Mouse (Mus musculus) left cerebral cortex, postnatal 14 days (tissue): ENCODE results near the gene C2cd4a. TPM values are rescaled to one million over a fixed set of nuclear protein-coding genes. Genes with fewer than 3 reads are reported as not detected.

Experiments
- DNase-seq, 2 experiments: peaks; one replicate each; pipeline ENCODE4 v3.0.0; 2021 to 2022; ENCODE audit warnings: low spot score in 2 of 2, mixed read lengths in 1 of 2
- intact Hi-C: fragments of 180-260 bp; cut with DNase I; formaldehyde crosslinking; loops from one replicate; pipeline ENCODE4 v1.15.1; 2025
- long read RNA-seq, 2 experiments: library from polyadenylated mRNA; stranded (forward); transcript quantifications; one replicate each; pipeline ENCODE4 v2.0.0; 2021
- total RNA-seq, 2 experiments: library from RNA; stranded (reverse); gene quantifications; 2 replicates each; pipeline ENCODE4 v1.2.3; 2021

C2cd4a gene
- under 1 TPM in 1 of 2 experiments, not detected in 1; 0.59 TPM for total RNA-seq
- long read RNA-seq, experiment 1, partial matches to known transcripts: 0 of 1 reads
- long read RNA-seq, experiment 1, other reads (novel, unspliced or antisense): 1 of 1 reads
- long read RNA-seq, experiment 2: 0 reads

DNA sequence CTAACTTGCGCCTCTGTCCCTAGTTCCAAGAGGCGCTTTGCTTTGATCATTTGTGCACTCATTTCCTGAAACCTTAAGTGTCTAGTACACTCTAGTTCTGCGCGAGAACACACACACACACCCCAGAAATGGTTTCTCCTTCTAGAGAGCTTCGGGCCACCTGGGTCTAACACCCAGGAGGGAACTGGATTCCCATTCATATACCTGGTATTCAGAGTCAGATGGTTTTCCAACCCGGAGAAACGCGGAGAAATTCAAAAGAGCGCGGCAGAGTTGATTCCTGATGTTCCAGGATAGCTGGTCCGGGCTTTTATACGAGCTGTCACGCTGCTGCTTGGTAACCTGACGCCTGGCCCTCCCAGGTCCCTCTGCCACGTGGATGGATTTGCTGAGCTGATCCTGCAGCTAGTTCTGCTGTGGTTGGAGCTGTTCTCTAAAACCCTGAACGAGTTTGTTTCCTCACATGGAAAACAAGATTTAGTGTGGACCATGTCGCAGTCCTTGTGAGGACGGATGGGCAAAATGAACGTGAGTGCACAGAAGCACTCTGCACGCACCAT is at the start of gene C2cd4a:
Gene C2cd4a, minus strand, starts transcription at position 285 of the 560 bp plus-strand sequence.
- no peak for DNase-seq
- intact Hi-C loops: no loop called here

DNA sequence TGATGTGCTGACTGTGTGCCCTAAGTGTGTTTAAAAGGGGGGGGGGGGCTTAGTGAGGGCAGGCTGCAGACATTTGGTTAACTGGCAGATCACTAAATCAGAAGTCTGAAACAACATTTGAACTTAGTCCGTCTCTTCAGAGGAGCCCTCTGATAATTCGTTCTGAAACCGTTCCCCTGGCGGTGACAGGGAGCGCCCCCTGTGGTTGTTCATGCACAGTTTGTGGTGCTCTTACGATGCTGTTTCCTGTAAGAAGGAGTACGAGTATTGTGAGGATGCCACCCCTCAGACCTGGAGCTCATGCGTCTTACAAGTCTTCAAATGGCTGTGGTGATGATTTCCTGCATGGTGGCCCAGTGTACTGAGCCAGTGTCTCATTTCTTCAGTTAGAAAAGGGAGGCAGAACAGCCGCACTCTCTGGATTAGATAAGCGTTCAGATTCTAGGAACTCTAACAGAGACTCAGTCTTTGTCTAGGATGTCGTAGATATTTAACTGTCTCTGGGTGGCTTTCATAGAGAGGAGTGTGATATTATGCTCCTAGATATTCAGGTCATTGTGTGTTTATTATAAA is 46.2 kb upstream of the C2cd4a start:
- intact Hi-C loops: loop anchor here (5.0 kb wide), 1 partner anchor 51 kb away; no protein-coding TSS in a partner anchor
- DNase-seq: no peak

DNA sequence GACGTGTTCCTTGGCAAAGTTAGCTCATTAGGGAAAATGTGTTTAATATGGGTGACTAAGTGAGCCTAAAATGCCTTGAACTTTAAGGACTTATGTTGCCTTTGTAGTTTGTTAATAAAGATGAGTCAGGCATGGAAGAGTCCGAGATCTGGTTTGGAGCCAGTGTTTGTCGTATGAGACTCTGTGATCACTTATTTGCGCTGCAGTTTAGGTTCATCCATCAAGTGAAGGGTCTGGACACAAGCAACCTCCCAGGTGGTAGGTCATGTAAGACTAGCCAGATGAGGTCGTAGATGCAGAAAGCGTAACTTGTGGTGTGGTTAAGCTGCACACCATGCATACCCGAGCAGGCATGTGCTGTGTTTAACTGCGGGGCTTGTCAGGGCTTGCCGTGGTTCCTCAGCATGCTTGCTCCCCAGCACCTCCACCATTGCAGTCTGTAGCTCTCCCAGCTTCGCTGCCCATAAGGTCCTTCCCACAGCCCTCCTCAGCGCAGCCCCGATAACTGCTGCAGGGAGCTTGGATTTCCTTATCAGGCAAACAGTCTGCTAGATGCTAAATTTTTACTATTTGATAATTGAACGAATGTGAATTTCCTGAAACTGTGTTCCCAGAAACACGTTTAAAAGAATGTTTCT is 45.1 kb upstream of the C2cd4a start:
- DNase-seq: no peak
- intact Hi-C loops: loop anchor here (5.0 kb wide), 1 partner anchor 50 kb away; no protein-coding TSS in a partner anchor

DNA sequence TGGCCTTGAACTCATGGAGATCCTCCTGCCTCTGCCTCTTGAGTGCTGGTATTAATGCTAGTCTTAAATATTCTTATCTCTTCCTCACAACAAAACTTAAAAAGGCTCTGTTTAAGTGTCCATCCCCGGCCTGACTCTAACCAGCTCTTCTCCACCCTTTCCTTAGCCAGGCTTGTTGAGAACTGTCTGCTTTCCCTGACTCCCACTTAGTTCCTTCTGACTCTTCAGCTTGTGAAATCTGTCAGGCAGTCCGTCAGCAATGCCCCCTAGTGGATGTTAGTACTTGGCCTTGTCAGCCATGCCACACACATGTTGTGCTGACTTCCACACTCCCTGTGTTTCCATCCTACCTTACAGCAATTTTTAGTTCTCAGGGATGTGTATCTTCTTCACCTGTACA is 43.2 kb upstream of the C2cd4a start:
- intact Hi-C loops: loop anchor here (5.0 kb wide), 1 partner anchor 48 kb away; no protein-coding TSS in a partner anchor
- DNase-seq: peak; percentile 25 to 31

DNA sequence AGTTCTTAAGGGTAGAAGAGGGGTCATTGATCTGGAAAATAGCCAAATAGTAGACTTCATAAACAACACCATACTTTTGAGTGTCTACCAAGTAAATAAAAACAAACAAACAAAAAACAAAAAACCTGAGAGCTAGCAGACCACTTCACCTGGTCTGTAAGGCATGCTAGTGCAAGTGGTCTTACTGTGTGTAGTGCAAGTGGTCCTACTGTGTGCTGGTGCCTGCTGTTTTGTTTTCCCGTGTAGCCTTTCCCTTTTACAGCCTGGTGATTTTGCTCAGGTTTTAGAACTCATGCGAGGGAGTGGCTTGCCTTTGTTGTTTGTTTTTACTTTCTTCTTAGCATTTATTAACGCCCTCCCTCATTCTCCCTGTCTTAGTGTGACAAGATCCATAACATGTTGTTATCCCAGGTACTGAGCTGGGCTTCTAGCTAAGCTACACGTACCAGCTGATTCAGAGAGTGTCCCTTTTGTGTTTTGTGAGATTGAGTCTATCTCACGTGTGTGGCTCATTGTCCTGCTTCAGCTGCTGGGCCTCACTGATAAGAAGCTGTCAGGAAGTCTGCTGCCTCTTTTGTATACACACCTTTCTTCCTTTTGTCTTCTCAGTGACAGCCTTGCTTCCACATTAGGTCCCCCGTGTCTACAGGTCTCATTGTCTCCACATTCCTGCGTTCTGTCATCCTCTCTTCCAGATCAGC is 42.5 kb upstream of the C2cd4a start:
- DNase-seq: no peak
- intact Hi-C loops: loop anchor here (5.0 kb wide), 1 partner anchor 47 kb away; no protein-coding TSS in a partner anchor

DNA sequence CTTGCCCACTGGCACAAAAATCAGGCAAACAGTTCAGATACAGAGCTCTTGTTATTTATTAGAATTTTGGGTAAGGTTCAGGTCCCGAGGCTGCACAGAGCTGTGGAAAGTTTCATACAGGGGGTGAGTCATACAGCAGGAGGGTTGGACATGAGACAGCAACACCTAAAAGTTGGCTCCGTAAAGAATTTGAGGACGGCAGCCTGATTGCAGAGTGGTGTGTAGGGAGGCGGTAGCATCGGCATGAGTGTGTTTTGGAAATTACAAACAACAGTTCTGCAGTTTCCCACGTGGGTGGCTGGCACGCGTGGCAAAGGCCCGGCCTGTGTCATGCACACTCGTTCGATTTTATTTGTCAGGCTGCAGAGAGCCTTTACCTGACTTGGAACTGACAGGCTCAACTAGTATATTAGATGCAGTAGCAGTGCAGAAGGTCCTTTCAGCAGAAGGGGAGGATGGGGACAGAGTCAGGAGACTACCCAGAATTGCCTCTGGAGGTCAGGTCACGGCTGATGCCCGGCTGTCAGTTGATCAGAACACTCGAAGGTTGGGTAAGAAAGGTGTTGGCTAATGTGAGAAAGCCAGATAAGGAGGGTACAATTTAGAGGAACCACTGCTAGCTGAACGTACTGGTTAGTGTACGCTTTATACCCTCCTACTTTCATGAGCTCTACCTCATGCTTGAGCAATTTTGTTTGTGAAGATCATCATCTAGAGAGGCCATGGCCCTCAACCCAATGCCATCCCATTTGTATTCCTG is 37.7 kb upstream of the C2cd4a start:
- peak; percentile 28 to 33 for DNase-seq
- intact Hi-C loops: no loop called here

DNA sequence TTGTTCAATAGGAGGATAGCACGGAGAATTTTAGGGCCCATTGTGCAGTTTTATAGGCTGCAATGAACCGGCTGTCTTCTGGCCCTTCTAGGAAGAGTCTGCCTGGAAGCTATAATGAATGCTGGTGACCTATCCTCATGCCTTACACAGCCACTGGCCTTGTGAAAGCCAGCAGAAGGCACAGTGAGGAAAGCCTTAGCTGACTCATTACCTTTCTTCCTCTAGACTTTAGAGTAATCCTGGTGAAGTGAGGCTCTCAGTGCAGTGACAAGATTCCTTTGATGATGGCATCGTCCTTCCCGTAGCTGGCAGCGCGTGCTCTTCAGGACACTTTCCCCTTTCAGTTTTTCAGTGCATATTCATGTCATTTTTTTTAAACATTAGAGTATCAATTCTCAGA is 35.3 kb upstream of the C2cd4a start:
- intact Hi-C loops: no loop called here
- no peak for DNase-seq

DNA sequence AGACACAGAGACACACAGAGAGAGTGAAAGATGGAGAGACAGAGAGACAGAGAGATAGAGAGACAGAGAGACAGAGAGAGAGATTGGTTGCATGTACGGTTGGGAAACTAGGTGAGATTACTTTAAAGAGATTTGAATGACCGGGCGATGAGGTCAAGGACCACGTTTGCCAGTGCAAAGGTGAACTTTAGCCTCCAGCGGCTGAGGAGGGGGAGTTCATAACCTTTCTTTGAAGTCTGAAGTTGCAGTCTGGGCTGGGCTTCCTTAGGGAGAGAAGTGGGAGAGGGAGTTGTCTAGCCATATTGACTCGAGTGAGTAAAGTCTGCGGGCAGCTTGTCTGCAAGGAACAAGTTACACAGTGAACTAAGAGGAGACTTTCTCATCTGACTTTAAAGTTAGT is 33.3 kb upstream of the C2cd4a start:
- intact Hi-C loops: no loop called here
- no peak for DNase-seq

DNA sequence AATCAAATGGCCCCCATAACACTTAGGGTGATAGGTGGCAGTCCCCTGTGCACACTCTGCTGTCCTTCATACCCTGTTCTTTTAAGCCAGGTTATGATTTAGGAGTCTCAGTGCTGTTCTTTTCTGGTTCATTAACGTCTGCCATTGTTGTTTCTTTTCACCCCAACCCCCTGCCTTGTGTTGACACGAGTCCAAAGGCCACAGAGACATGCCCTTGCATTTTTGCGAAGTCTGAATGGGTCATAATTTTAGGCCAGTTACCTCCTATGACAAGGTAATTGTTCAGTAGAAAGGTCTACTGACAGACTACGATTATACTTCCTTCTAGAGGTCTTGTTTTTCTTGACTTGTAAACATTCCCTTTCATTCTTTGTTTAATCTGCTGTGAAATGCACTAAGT is 31.9 kb upstream of the C2cd4a start:
- intact Hi-C loops: no loop called here
- DNase-seq: no peak

DNA sequence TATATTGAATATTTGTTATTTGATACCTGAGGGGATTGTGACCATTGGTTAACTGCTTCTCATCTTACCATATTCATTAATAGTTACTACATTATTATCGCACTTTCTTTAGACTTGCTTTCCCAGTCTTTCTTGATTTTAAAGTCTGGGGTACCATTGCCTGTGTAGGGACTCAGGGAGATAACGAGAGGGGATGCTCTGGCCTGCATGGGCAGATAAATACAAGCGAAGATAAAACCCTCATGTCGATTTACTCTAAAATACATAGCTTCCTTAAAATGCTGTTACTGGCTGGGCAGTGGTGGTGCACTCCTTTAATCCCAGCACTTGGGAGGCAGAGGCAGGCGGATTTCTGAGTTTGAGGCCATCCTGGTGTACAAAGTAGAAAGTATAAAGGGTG is 31.2 kb upstream of the C2cd4a start:
- intact Hi-C loops: no loop called here
- DNase-seq: no peak

DNA sequence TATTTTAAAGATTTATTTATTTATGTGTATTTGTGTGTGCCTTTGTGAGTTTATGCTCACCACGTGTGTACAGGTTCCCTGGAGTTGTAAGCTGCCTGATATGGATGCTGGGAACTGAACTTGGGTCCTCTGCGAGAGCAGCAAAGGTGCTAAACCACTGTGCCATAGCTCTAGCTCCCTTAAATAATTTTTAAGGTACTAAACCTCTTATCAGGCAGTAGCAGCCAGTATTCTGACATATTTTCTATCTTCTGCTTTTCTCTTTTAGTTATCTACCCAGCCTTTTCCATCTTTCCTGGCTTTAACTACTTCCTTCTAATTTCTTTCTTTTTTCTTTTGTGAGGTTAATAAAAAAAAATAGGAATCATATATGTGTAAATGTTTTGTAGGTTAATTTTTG is 28.1 kb upstream of the C2cd4a start:
- intact Hi-C loops: no loop called here
- no peak for DNase-seq

DNA sequence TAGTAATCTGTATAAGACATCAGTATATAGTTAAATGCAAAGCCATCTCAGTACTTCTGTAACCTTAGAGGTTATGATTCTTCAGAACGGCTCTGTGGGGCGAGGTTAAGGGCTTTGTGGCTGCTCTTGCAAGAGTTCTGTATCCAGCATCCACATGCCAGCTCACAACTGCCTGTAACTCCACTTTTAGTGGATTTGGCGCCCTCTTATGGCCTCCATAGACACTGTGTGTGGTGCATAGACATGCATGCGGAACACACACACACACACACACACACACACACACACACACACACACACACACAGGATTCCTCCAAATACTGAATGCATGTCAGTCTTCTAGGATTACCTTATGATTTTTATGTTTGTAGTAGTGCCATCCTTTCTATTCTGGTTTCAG is 19.0 kb upstream of the C2cd4a start:
- intact Hi-C loops: no loop called here
- DNase-seq: peak in 1 of 2 experiments; percentile 53

DNA sequence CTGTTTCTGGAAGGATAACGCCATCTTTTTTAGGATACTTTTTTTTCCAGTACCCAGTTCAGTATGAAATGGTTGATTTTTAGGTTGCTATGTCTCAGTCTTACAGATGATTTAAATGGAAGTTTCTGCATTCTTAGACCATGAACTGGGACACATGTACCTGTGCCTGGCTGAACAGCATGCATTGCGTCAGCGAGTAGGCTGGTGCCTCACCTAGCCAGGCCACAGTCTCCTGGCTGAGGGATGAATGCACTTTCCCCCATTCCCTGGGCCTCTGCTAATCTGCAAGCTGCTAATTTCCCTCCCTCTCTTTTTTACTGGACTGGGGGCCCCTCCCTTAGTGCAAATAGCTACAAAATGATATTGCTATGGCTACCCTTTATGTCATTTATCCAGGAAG is 17.7 kb upstream of the C2cd4a start:
- DNase-seq: no peak
- intact Hi-C loops: no loop called here

DNA sequence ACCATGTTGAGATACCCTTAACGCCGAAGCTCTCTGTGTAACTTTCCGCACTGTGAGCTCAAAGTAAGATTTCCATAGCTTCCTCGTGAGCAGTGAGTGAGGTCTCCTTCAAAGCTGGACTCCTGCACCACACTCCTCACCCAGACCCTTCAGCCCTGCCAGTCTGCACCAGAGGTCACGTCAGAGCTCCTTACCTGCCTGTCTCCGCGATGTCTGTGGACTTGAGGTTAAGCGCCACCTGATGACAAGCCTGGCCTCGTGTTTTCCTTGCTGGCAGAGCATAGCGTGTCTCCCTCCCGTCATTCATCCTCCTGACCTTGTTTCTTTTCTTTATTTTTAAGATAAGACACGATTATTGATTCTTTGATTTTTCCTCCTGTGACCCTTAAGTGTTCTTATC is 17.3 kb upstream of the C2cd4a start:
- intact Hi-C loops: no loop called here
- DNase-seq: no peak

DNA sequence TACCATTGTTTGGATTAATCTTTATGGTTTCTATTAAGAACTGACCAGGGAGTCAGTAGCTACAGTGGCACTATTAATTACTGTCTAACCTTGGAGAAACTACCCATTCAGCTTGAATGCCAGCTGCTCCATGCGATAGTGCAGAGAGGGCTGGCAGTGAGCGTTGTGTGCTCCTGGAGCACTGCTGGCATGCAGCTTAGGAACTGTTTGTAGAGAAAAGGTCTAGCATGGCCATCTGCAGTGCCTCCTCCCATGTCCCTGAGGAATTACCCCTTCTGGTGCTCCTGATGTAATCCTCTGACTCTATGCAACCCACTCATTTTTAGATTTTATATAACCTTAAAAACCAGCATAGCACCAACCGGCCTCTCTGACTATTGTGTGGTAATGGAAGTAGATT is 15.5 kb upstream of the C2cd4a start:
- no peak for DNase-seq
- intact Hi-C loops: no loop called here

DNA sequence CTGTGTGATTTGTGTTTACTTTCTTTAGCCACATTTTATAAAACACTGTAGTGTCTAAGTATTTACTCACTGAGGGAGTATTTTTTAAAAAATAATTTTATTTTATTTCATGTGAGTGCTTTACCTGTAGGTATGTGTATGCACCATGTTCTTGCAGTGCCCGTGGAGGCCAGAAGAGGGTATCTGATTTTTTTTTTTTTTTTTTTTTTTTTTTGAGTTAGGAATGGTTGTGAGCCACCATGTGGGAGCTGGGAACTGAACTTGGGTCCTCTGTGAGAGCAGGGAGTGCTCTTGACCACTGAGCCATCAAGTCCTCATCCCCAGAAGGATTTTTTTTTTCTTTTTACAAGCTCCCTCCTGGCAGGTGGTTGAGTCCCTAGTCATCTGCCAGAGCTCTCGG is 14.0 kb upstream of the C2cd4a start:
- intact Hi-C loops: no loop called here
- DNase-seq: no peak

DNA sequence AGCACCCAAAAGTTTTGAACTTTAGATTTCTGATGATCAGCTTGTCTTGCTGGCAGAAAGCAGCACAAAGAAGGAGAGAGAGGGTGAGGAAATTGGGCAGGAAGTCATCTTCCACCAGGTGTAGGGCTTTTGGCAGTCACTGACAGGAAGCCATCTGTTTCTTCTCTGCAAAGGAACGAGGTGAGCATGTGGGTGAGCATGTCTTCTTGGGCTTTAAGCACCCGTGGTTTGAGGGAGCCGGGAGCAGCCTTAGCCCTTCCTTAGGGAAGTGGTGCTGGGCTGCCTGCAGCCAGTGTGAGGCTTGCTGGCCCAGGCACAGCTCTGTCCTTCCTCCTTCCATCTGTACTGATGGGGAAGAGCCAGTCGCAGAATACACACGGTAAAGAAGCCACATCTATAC is 13.5 kb upstream of the C2cd4a start:
- DNase-seq: no peak
- intact Hi-C loops: no loop called here

DNA sequence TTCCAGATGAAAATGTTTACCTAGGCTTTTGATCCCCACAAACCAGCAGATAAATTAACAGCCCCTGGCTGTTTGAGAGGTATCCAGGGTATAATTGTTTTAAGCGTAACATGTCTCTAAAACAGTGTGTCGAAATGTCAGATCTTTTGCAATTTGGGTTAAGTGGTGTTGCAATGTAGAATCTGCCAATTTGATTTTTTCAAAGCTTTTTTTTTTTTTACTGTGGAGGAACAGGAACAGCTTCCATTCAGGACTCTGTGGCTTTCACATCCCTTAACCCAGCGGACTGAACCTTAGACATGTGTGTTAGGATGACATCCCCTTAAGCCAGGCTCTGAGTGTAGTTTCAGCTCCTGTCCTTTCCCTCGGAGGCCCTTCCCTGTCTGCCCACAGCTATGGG is 12.9 kb upstream of the C2cd4a start:
- no peak for DNase-seq
- intact Hi-C loops: no loop called here

DNA sequence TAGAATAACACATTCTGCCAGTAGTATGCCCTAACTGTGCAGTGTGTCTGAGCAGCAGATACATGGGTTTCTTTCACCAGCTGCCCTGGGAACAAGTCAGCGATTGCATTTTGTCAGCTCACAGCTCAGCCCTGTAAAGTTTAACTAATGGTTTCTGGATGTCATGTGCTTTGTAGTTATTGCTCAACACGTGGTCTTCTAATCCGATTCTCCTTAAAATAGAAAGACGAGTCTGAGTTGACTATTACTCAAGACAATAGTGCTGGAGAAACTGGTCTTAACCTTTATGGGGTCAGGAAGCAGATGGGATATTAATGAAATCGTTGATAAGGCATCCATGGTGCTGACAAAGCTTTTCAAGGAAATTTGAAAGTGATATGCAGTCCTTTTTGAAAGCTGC is 10.7 kb upstream of the C2cd4a start:
- DNase-seq: no peak
- intact Hi-C loops: no loop called here
